ENCODE assay signal across 8 mouse cellular contexts in the genomic region with DNA sequence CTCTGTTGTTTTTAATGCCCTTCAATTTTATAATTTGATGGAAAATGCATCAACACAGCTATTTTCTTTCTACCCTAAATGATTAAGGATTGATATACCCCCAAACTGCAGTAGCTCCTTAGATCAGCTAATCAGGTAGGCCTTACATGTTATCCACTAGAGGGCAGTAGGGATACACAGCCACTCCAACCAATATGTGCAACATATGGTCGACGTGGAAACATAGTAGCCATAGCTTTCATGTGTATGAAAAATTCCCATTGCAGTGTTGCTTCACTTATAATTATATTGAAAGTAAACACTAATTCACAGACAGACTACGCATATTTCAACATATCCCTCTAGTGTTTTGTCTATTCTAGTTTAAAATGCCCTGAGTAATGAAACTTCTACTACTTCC.
DNase-seq lines count a peak whose midpoint lies in the region; ATAC-seq lines count a peak whose summit lies in the region.

No protein-coding gene starts in this region.

- no peak overlapping the region for H3K4me2 ChIP-seq in heart, embryonic 15.5 days

- intact Hi-C loops in heart, postnatal 36 days (cut with DNase I) = loop anchor here (2.0 to 5.0 kb wide), 3 partner anchors 33 to 262 kb away; no protein-coding TSS in a partner anchor

- 23% methylated on average over 3 of the region's 3 CpGs for WGBS in heart, embryonic 15.5 days

- no peak overlapping the region for H3K9ac ChIP-seq in heart, embryonic 15.5 days

- H3K9me3 ChIP-seq in heart, embryonic 15.5 days (replicated peaks) = no peaks in the 10 kb centered on the region

- no peak for DNase-seq in heart, postnatal 36 days
- DNase-seq in A20 (ENCODE audit: low read depth, low spot score) (peak; percentile 48), R1 (ENCODE audit: low read depth, low spot score) (peak; percentile 63)
- peak; percentile 74 for DNase-seq in induced T-regulatory cell, adult 2 months (ENCODE audit: low read depth)
- peak; percentile 17 for DNase-seq in retina, postnatal 7 days (ENCODE audit: low read depth, low spot score)
- no peak for DNase-seq in right cerebral cortex, adult 18-20 months
- no peak for DNase-seq in spleen, adult 18-20 months

- no peaks in the 10 kb centered on the region for H3K36me3 ChIP-seq in heart, embryonic 15.5 days

- 0 out of 2 replicates have a peak, but pooled peaks have one; percentile 53 for ATAC-seq in heart, embryonic 15.5 days (replicated peaks; ENCODE audit: insufficient number of reproducible peaks, insufficient read depth, low FRiP score, low read depth)

- no peak overlapping the region for H3K4me3 ChIP-seq in heart, embryonic 15.5 days

- no peaks in the 10 kb centered on the region for H3K4me1 ChIP-seq in heart, embryonic 15.5 days (replicated peaks)

- no peak overlapping the region; the same call in 1 of the 2 replicates for H3K27ac ChIP-seq in heart, embryonic 15.5 days

- no peaks in the 10 kb centered on the region for H3K27me3 ChIP-seq in heart, embryonic 15.5 days

Comparison
In these comparisons a context has a peak if more than half of its experiments do, and no peak if none do; other contexts are left out.
1. DNase-seq: peak in A20 (single experiment), R1 (single experiment), induced T-regulatory cell, adult 2 months (single experiment) and retina, postnatal 7 days (single experiment); none in heart, postnatal 36 days (0 of 2), right cerebral cortex, adult 18-20 months (single experiment) and spleen, adult 18-20 months (0 of 2).